Mouse (Mus musculus) kidney, adult 2 months (tissue): ENCODE results near the gene Ccdc121.

Experiments used
- CTCF ChIP-seq: fragments of 200-500 bp; conservative IDR thresholded peaks from 2 replicates; pipeline ENCODE4 v1.5.1; 2011; ENCODE audit warnings: low read depth, mild to moderate bottlenecking, control low read depth, low read length, moderate library complexity, mixed read lengths; ENCODE audit not compliant: insufficient read depth, insufficient read length
- POLR2A ChIP-seq: fragments of 200-500 bp; IDR thresholded peaks from one replicate; pipeline ENCODE4 v1.6.1; 2011; ENCODE audit warnings: low read depth, low read length, control low read depth

DNA sequence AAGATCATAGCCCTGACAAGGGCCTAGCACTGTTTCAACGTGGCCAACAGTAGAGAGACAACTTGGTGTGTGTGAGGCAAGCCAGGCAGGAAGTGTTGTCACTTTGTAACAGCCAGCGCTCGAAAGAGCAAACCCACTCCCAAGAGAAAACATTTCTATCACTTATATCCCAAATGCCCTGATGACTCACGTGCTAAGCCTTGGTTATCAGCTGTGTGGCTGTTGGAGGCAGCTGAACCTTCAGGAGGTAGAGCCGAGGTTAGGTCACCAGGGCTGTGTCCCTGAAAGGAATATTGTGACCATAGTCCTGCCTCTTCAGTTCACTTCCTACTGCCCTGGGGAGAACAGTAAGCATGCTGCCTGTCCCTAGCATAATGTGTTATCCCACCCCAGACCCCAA is 39.6 kb upstream of the Ccdc121 start:
- no peak for TF ChIP-seq POLR2A
- TF ChIP-seq CTCF, result no peak
